Mouse (Mus musculus): Measurements from ENCODE around the gene Majin. TPM values are rescaled to one million over a fixed set of nuclear protein-coding genes. Genes with fewer than 3 reads are reported as not detected.

The Majin gene
- total RNA-seq, 2 experiments from 2014 or later: 0.58 TPM; not detected in 1

- no peak for ATAC-seq (ENCODE audit: poor library complexity, severe bottlenecking)
Measured at GRCm38 (mm10) chr19:6226763-6227162, 42.6 kb downstream of the Majin start.

GRCm38 (mm10) chr19:6227864-6228263, 43.7 kb downstream of the Majin start:
- no peak for ATAC-seq (ENCODE audit: poor library complexity, severe bottlenecking)

- no peak for ATAC-seq (ENCODE audit: poor library complexity, severe bottlenecking)
Measured at GRCm38 (mm10) chr19:6230411-6230810, 46.2 kb downstream of the Majin start.

- no peak for ATAC-seq (ENCODE audit: poor library complexity, severe bottlenecking)
Measured at GRCm38 (mm10) chr19:6231036-6231435, 46.8 kb downstream of the Majin start.

- ATAC-seq (ENCODE audit: poor library complexity, severe bottlenecking): no peak
Measured at GRCm38 (mm10) chr19:6233647-6234046, 49.5 kb downstream of the Majin start.

- no peak for ATAC-seq (ENCODE audit: poor library complexity, severe bottlenecking)
Measured at GRCm38 (mm10) chr19:6234337-6235083, 50.3 kb downstream of the Majin start.

GRCm38 (mm10) chr19:6235084-6236052, 51.2 kb downstream of the Majin start, which contains the start of gene Ppp2r5b:
Ppp2r5b (minus strand) TSS chr19:6235872.
- peak; percentile 90 for ATAC-seq (ENCODE audit: poor library complexity, severe bottlenecking)

- ATAC-seq (ENCODE audit: poor library complexity, severe bottlenecking): peak; percentile 90
Measured at GRCm38 (mm10) chr19:6236053-6236441, 51.9 kb downstream of the Majin start.

GRCm38 (mm10) chr19:6236842-6237241, 52.7 kb downstream of the Majin start:
- no peak for ATAC-seq (ENCODE audit: poor library complexity, severe bottlenecking)

GRCm38 (mm10) chr19:6238740-6239139, 54.6 kb downstream of the Majin start:
- ATAC-seq (ENCODE audit: poor library complexity, severe bottlenecking): no peak

GRCm38 (mm10) chr19:6240136-6240535, 55.9 kb downstream of the Majin start:
- ATAC-seq (ENCODE audit: poor library complexity, severe bottlenecking): no peak

- ATAC-seq (ENCODE audit: poor library complexity, severe bottlenecking): no peak
Measured at GRCm38 (mm10) chr19:6240725-6241124, 56.5 kb downstream of the Majin start.

- ATAC-seq (ENCODE audit: poor library complexity, severe bottlenecking): peak; percentile 89
Measured at GRCm38 (mm10) chr19:6241274-6242107, 57.3 kb downstream of the Majin start, which contains the start of gene Atg2a. Atg2a (plus strand) TSS chr19:6241668.

GRCm38 (mm10) chr19:6242281-6242680, 58.1 kb downstream of the Majin start:
- ATAC-seq (ENCODE audit: poor library complexity, severe bottlenecking): peak; percentile 81

GRCm38 (mm10) chr19:6243226-6243625, 59.0 kb downstream of the Majin start:
- ATAC-seq (ENCODE audit: poor library complexity, severe bottlenecking): no peak

- no peak for ATAC-seq (ENCODE audit: poor library complexity, severe bottlenecking)
Measured at GRCm38 (mm10) chr19:6245806-6246205, 61.6 kb downstream of the Majin start.

- no peak for ATAC-seq (ENCODE audit: poor library complexity, severe bottlenecking)
Measured at GRCm38 (mm10) chr19:6247526-6248300, 63.5 kb downstream of the Majin start.

- no peak for ATAC-seq (ENCODE audit: poor library complexity, severe bottlenecking)
Measured at GRCm38 (mm10) chr19:6253021-6253420, 68.8 kb downstream of the Majin start.

GRCm38 (mm10) chr19:6260428-6260827, 76.2 kb downstream of the Majin start:
- peak; percentile 26; the same call in 1 of the 2 replicates for ATAC-seq (ENCODE audit: poor library complexity, severe bottlenecking)

- ATAC-seq (ENCODE audit: poor library complexity, severe bottlenecking): no peak
Measured at GRCm38 (mm10) chr19:6260946-6261345, 76.8 kb downstream of the Majin start.

All from megakaryocyte, adult 5-6 weeks (primary cell).